In the genomic region with DNA sequence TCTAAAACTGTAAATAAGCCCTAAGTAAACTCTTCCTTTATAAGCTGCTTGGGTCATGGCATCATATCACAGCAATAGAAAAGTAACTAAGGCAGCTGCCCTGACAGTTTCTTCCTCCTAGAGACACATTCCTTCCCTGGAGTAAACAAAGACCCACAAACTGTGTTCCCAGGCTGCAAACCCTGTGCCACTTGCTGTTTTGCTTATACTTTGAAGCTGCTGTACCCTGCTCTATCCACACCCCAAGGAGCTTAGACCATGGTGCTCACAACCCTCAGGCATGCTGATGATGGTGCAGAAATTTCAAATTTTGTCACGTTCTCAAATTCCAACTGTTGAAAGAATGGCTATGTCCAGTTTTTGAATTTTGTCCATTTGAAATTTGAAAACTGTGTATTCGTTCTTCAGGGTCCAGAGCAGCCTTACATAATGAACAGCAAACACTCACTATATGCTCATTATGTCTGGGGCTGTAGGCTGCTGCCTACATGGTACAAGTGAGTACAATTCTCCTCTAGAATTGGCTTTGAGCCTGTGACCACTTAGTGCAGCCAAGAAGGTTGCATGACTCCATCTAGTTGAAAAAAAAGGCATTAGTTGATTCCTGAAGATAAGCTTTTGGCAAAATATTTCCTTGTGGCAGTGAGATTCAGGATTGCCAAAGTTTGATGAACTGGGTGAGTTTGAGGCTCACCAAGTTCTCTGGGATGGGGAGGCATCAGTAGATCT, we compare ENCODE assay signal across 13 mouse cellular contexts.
"Had no signal": no experiment of that assay in that cellular context is flagged by ENCODE, and none has a peak within 500 bp of the region (broad histone marks: within the 10 kb centered on the region; RNA-seq: fewer than 3 reads in every experiment).

No protein-coding gene starts in this region.

- H3K27ac ChIP-seq: intestine, embryonic 15.5 days; limb, embryonic 15.5 days; liver, embryonic 13.5 days; midbrain, embryonic 13.5 days; neural tube, embryonic 15.5 days had no signal

- H3K36me3 ChIP-seq: intestine, embryonic 15.5 days; limb, embryonic 15.5 days; liver, embryonic 13.5 days; midbrain, embryonic 13.5 days; neural tube, embryonic 15.5 days had no signal

- DNase-seq: kidney, adult 18-20 months; kidney, postnatal 14 days; left cerebral cortex, postnatal 4 days; liver, embryonic 13.5 days; right cerebral cortex, postnatal 4 days; spleen, adult 18-20 months; thymus, adult 18-20 months; thymus, postnatal 25 days had no signal

- H3K9ac ChIP-seq: intestine, embryonic 15.5 days; limb, embryonic 15.5 days; liver, embryonic 13.5 days; midbrain, embryonic 13.5 days; neural tube, embryonic 15.5 days had no signal

- H3K9me3 ChIP-seq: intestine, embryonic 15.5 days; limb, embryonic 15.5 days; liver, embryonic 13.5 days; midbrain, embryonic 13.5 days; neural tube, embryonic 15.5 days had no signal

- H3K4me3 ChIP-seq: intestine, embryonic 15.5 days; limb, embryonic 15.5 days; liver, embryonic 13.5 days; midbrain, embryonic 13.5 days; myocyte; neural tube, embryonic 15.5 days had no signal

- H3K27me3 ChIP-seq: intestine, embryonic 15.5 days; limb, embryonic 15.5 days; liver, embryonic 13.5 days; midbrain, embryonic 13.5 days; neural tube, embryonic 15.5 days had no signal

- ATAC-seq: intestine, embryonic 15.5 days; midbrain, embryonic 13.5 days had no signal

- H3K4me1 ChIP-seq: intestine, embryonic 15.5 days; limb, embryonic 15.5 days; liver, embryonic 13.5 days; midbrain, embryonic 13.5 days; neural tube, embryonic 15.5 days had no signal

- H3K4me2 ChIP-seq: intestine, embryonic 15.5 days; limb, embryonic 15.5 days; liver, embryonic 13.5 days; midbrain, embryonic 13.5 days; neural tube, embryonic 15.5 days had no signal
